Mouse (Mus musculus): ENCODE results near the gene 2810408A11Rik. TPM values are rescaled to one million over a fixed set of nuclear protein-coding genes. Genes with fewer than 3 reads are reported as not detected.

Gene 2810408A11Rik
- polyA plus RNA-seq, 1 experiment from 2014 or later = 0.89 TPM

DNA sequence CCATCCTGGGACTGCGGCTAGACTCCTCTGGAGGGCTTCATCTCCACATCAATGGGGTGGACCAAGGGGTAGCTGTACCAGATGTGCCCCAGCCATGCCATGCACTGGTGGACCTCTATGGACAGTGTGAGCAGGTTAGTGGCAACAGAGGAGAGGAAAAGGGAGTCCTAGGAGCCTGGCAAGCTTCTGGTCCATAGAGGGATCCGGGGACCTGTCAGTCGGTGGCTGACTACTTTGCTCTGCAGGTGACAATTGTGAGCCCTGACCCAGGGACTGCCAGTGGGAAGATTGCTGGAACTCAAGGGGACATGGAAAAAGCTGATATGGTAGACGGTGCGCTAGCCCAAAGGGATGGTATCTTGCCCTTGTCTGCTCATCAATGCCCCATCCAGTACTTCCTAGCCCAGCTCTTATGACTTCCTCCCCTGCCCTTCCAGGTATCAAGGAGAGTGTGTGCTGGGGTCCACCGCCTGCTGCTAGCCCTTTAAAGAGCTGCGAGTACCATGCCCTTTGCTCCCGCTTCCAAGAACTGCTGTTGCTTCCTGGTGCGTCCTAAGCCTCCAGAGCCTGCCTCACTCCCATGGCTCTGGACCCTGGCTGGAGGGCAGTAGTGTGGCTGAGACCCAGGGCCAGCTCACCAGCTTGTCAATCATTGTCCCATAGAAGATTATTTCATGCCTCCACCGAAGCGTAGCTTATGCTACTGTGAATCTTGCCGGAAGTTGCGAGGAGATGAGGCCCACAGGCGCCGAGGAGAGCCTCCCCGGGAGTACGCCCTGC lies 10.2 kb upstream of the 2810408A11Rik start:
- H3K4me2 ChIP-seq = no peak overlapping the region
- no peaks in the 10 kb centered on the region for H3K9me3 ChIP-seq (replicated peaks)
- no peaks in the 10 kb centered on the region for H3K27me3 ChIP-seq
- no peak for ATAC-seq (ENCODE audit: insufficient read depth)
- H3K9ac ChIP-seq = no peak overlapping the region
- no peak overlapping the region for H3K4me3 ChIP-seq (replicated peaks)
- WGBS (ENCODE audit: insufficient replicate concordance) = 86% methylated on average over 17 of the region's 17 CpGs
- no peak overlapping the region for H3K27ac ChIP-seq (replicated peaks)
- H3K4me1 ChIP-seq (replicated peaks) = peaks cover 28% of the 10 kb centered on the region
- peaks cover 88% of the 10 kb centered on the region for H3K36me3 ChIP-seq (replicated peaks)

- Histone ChIP-seq H3K27me3 (no peaks in the 10 kb centered on the region), H3K27ac (replicated peaks) (no peak overlapping the region), H3K4me3 (replicated peaks) (no peak overlapping the region), H3K9me3 (replicated peaks) (no peaks in the 10 kb centered on the region), H3K4me2 (no peak overlapping the region), H3K9ac (no peak overlapping the region), H3K4me1 (replicated peaks) (peaks cover 20% of the 10 kb centered on the region), H3K36me3 (replicated peaks) (peaks cover 88% of the 10 kb centered on the region)
- WGBS (ENCODE audit: insufficient replicate concordance) = 86% methylated on average over 8 of the region's 8 CpGs
- ATAC-seq (ENCODE audit: insufficient read depth) = no peak
Observed at GRCm38 (mm10) chr11:69910177-69910576, 9.4 kb upstream of the 2810408A11Rik start.

DNA sequence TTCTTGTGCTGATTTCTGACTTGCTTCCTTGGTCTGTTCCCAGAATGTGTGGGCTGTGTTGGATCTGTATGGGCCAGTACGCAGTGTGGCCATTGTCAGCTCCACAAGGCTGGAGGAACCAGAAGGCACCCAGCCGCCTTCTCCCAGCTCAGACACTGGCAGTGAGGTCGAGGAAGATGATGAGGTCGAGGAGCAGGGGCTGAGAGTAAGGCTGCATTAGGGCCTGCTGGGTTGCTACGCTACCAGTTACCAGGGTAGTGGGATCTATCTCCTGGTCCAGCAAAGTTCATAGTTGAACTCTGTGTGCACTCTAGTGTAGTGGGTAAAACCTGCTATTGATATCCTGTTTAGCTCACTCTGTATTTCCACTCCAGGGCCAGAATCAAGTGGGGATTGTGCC lies 8.4 kb upstream of the 2810408A11Rik start:
- no peak overlapping the region for H3K4me3 ChIP-seq (replicated peaks)
- H3K27me3 ChIP-seq = no peaks in the 10 kb centered on the region
- H3K36me3 ChIP-seq (replicated peaks) = peaks cover 92% of the 10 kb centered on the region
- peaks cover 11% of the 10 kb centered on the region for H3K4me1 ChIP-seq (replicated peaks)
- no peak overlapping the region for H3K27ac ChIP-seq (replicated peaks)
- H3K4me2 ChIP-seq = no peak overlapping the region
- no peak overlapping the region for H3K9ac ChIP-seq
- no peak for ATAC-seq (ENCODE audit: insufficient read depth)
- no peaks in the 10 kb centered on the region for H3K9me3 ChIP-seq (replicated peaks)
- 76% methylated on average over 5 of the region's 5 CpGs for WGBS (ENCODE audit: insufficient replicate concordance)

DNA sequence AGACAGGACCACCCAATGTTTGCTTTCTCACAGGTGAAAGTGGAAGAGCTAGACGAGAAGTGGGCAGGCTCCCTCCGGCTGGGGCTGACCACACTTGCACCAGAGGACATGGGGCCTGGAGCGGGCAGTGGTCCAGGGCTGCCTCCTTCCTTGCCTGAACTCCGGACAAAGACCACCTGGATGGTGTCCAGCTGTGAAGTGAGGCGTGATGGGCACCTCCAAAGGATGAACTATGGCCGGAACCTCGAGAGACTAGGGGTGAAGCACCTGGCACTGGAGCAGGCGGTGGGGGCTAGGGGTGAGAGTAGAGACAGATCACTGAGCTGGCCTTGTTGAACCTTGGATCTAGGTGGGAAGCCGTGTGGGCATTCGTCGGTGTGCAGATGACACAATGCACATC lies 7.9 kb upstream of the 2810408A11Rik start:
- Histone ChIP-seq H3K36me3 (replicated peaks) (peaks cover 97% of the 10 kb centered on the region), H3K9me3 (replicated peaks) (no peaks in the 10 kb centered on the region), H3K4me1 (replicated peaks) (peaks cover 13% of the 10 kb centered on the region), H3K9ac (no peak overlapping the region), H3K27ac (replicated peaks) (no peak overlapping the region), H3K4me3 (replicated peaks) (no peak overlapping the region), H3K4me2 (no peak overlapping the region), H3K27me3 (no peaks in the 10 kb centered on the region)
- no peak for ATAC-seq (ENCODE audit: insufficient read depth)
- 88% methylated on average over 11 of the region's 11 CpGs for WGBS (ENCODE audit: insufficient replicate concordance)

- Histone ChIP-seq H3K36me3 (replicated peaks) (peaks cover 62% of the 10 kb centered on the region), H3K27ac (replicated peaks) (no peak overlapping the region), H3K27me3 (peaks cover 11% of the 10 kb centered on the region), H3K9me3 (replicated peaks) (no peaks in the 10 kb centered on the region), H3K4me2 (no peak overlapping the region), H3K9ac (no peak overlapping the region), H3K4me1 (replicated peaks) (peaks cover 38% of the 10 kb centered on the region), H3K4me3 (replicated peaks) (no peak overlapping the region; the same call in 1 of the 2 replicates)
- WGBS (ENCODE audit: insufficient replicate concordance) = 85% methylated on average over 9 of the region's 9 CpGs
- no peak for ATAC-seq (ENCODE audit: insufficient read depth)
Observed at GRCm38 (mm10) chr11:69904311-69904710, 3.5 kb upstream of the 2810408A11Rik start.

DNA sequence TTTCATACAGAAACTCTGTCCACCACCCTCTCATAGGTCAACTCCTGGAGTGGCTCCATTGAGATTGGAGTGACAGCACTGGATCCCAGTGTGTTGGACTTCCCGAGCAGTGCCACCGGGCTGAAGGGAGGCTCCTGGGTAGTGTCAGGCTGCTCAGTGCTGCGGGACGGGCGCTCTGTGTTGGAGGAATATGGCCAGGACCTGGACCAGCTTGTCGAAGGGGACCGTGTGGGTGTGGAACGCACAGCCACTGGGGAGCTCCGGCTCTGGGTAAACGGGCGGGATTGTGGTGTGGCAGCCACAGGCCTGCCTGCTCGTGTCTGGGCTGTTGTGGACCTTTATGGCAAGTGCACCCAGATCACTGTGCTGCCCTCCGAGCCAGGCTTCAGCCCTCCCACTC lies 2.2 kb upstream of the 2810408A11Rik start:
- ATAC-seq (ENCODE audit: insufficient read depth) = no peak
- Histone ChIP-seq H3K27ac (replicated peaks) (peak overlapping the region; percentile 98), H3K27me3 (peaks cover 21% of the 10 kb centered on the region), H3K4me3 (replicated peaks) (peak overlapping the region; percentile 90), H3K4me2 (peak overlapping the region; percentile 98), H3K36me3 (replicated peaks) (peaks cover 49% of the 10 kb centered on the region), H3K9ac (peak overlapping the region; percentile 94), H3K4me1 (replicated peaks) (peaks cover 45% of the 10 kb centered on the region), H3K9me3 (replicated peaks) (no peaks in the 10 kb centered on the region)
- 71% methylated on average over 13 of the region's 13 CpGs for WGBS (ENCODE audit: insufficient replicate concordance)

DNA sequence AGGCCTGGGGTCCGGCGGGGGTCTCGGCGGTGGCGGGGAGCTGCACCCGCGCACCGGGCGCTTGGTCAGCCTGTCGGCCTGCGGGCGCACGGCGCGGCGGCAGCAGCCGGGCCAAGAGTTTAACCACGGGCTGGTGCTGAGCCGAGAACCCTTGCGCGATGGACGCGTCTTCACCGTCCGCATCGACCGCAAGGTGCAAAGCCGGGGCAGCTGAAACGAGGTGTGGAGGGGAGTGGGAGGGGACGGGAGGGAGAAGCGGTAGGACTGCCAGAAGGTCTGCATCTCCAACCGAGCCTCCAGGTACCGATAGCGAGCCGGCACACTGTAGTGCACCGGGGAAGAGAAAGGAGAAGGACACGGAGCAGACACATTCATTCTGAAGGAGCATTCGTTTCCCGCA lies 1.2 kb upstream of the 2810408A11Rik start:
- Histone ChIP-seq H3K4me1 (replicated peaks) (peaks cover 45% of the 10 kb centered on the region), H3K9me3 (replicated peaks) (no peaks in the 10 kb centered on the region), H3K36me3 (replicated peaks) (peaks cover 39% of the 10 kb centered on the region), H3K27ac (replicated peaks) (peak overlapping the region; percentile 98), H3K4me2 (peak overlapping the region; percentile 98), H3K9ac (peak overlapping the region; percentile 94), H3K27me3 (peaks cover 25% of the 10 kb centered on the region), H3K4me3 (replicated peaks) (peak overlapping the region; percentile 90)
- under 1% methylated on average over 39 of the region's 39 CpGs for whole genome bisulfite sequencing (ENCODE audit: insufficient replicate concordance)
- peak; percentile 2; the same call in 1 of the 2 replicates for ATAC-seq (ENCODE audit: insufficient read depth)

DNA sequence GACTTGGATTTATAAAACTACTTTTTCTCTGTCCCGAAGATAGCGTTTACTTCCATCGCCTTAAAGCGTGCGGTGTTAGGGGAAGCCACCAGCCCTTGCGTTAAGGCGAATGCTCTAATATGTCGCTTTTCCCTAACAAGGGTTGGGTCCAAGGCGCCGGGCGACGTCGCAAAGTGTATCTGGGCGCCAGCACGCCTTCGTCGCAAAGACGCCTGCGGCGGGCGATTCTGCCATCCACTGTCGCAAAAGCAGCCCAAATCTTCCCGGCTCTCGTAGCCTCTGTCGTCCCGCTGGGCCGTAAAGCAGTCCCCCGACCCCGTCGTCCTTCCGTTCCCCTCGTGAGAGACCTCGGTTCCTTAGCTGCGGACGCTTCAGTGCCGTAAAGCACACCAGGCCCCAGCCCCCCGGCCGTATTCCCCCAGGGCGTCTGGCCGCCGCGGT lies 639 bp upstream of the 2810408A11Rik start:
- H3K4me2 ChIP-seq = peak overlapping the region; percentile 98
- H3K9ac ChIP-seq = peak overlapping the region; percentile 94
- ATAC-seq (ENCODE audit: insufficient read depth) = peak; percentile 67
- H3K9me3 ChIP-seq (replicated peaks) = no peaks in the 10 kb centered on the region
- H3K27me3 ChIP-seq = peaks cover 25% of the 10 kb centered on the region
- peak overlapping the region; percentile 98 for H3K27ac ChIP-seq (replicated peaks)
- peaks cover 45% of the 10 kb centered on the region for H3K4me1 ChIP-seq (replicated peaks)
- under 1% methylated on average over 42 of the region's 42 CpGs for WGBS (ENCODE audit: insufficient replicate concordance)
- H3K36me3 ChIP-seq (replicated peaks) = peaks cover 33% of the 10 kb centered on the region
- H3K4me3 ChIP-seq (replicated peaks) = peak overlapping the region; percentile 90

GRCm38 (mm10) chr11:69899870-69900269 lies 917 bp downstream of the 2810408A11Rik start:
- peak overlapping the region; percentile 98 for H3K4me2 ChIP-seq
- H3K9ac ChIP-seq = no peak overlapping the region
- no peaks in the 10 kb centered on the region for H3K9me3 ChIP-seq (replicated peaks)
- H3K4me1 ChIP-seq (replicated peaks) = peaks cover 54% of the 10 kb centered on the region
- no peak overlapping the region for H3K4me3 ChIP-seq (replicated peaks)
- peaks cover 25% of the 10 kb centered on the region for H3K27me3 ChIP-seq
- no peak for ATAC-seq (ENCODE audit: insufficient read depth)
- H3K36me3 ChIP-seq (replicated peaks) = peaks cover 18% of the 10 kb centered on the region
- WGBS (ENCODE audit: insufficient replicate concordance) = 47% methylated on average over 4 of the region's 4 CpGs
- no peak overlapping the region for H3K27ac ChIP-seq (replicated peaks)

- peak within 1 kb of the TSS; percentile 35 for H3K4me3 ChIP-seq (replicated peaks)
- H3K36me3 ChIP-seq (replicated peaks) = no peaks in the 10 kb centered on the region
- WGBS (ENCODE audit: insufficient replicate concordance) = 20% methylated on average over 4 of the region's 4 CpGs
- no peaks in the 10 kb centered on the region for H3K9me3 ChIP-seq (replicated peaks)
- H3K27me3 ChIP-seq = peaks cover 22% of the 10 kb centered on the region
- peak within 1 kb of the TSS; percentile 36; the same call in 1 of the 2 replicates for H3K4me2 ChIP-seq
- peak within 1 kb of the TSS; percentile 66 for H3K27ac ChIP-seq (replicated peaks)
- H3K9ac ChIP-seq = peak within 1 kb of the TSS; percentile 11; the same call in 1 of the 2 replicates
- peaks cover 40% of the 10 kb centered on the region for H3K4me1 ChIP-seq (replicated peaks)
- peak; percentile 58 for ATAC-seq (ENCODE audit: insufficient read depth)
Observed at GRCm38 (mm10) chr11:69895291-69895690, 5.5 kb downstream of the 2810408A11Rik start, which contains the start of gene Acap1. TSS of gene Acap1 (minus strand) at chr11:69895539.

GRCm38 (mm10) chr11:69894671-69895070 lies 6.1 kb downstream of the 2810408A11Rik start:
- Histone ChIP-seq H3K9ac (no peak overlapping the region), H3K4me2 (no peak overlapping the region), H3K27me3 (peaks cover 18% of the 10 kb centered on the region), H3K36me3 (replicated peaks) (no peaks in the 10 kb centered on the region), H3K9me3 (replicated peaks) (no peaks in the 10 kb centered on the region), H3K4me1 (replicated peaks) (peaks cover 36% of the 10 kb centered on the region), H3K4me3 (replicated peaks) (0 out of 2 replicates have a peak overlapping the region, but pooled peaks have one; percentile 17), H3K27ac (replicated peaks) (peak overlapping the region; percentile 66)
- no peak for ATAC-seq (ENCODE audit: insufficient read depth)
- WGBS (ENCODE audit: insufficient replicate concordance) = 22% methylated on average over 5 of the region's 5 CpGs

All from liver, embryonic 15.5 days (tissue).